Mouse (Mus musculus): ENCODE data around the gene 2410002F23Rik. TPM values are rescaled to one million over a fixed set of nuclear protein-coding genes. Genes with fewer than 3 reads are reported as not detected.
"Not testable (repeated sequence)": the region's sequence is repeated elsewhere in the genome, so short reads cannot be mapped to it uniquely, and the experiment has no call there.

Gene 2410002F23Rik
- total RNA-seq, 2 experiments from 2014 or later, result 34.9 to 42.1 TPM

- intact Hi-C loops (cut with DNase I), result loop anchor here (5.0 kb wide), 1 partner anchor 302 kb away; no protein-coding TSS in a partner anchor
- DNase-seq, result no peak
Observed at GRCm38 (mm10) chr7:44260410-44260809, 13.9 kb downstream of the 2410002F23Rik start.

- DNase-seq, result no peak
- intact Hi-C loops (cut with DNase I), result loop anchor here (5.0 kb wide), 1 partner anchor 301 kb away; no protein-coding TSS in a partner anchor
Observed at GRCm38 (mm10) chr7:44261147-44261546, 14.6 kb downstream of the 2410002F23Rik start, which contains the start of gene Gm15517. Gm15517 (plus strand) TSS chr7:44261447.

- peak; percentile 94 to 98 for DNase-seq
- intact Hi-C loops (cut with DNase I), result loop anchor here (1.0 to 5.0 kb wide), 4 partner anchors 56 to 299 kb away; no protein-coding TSS in a partner anchor
Observed at GRCm38 (mm10) chr7:44262791-44263643, 16.5 kb downstream of the 2410002F23Rik start.

GRCm38 (mm10) chr7:44268117-44268516 lies 21.6 kb downstream of the 2410002F23Rik start:
- intact Hi-C loops (cut with DNase I), result no loop called here
- DNase-seq, result no peak

- DNase-seq, result no peak
- intact Hi-C loops (cut with DNase I), result no loop called here
Observed at GRCm38 (mm10) chr7:44269397-44269796, 22.9 kb downstream of the 2410002F23Rik start.

- intact Hi-C loops (cut with DNase I), result no loop called here
- DNase-seq, result no peak
Observed at GRCm38 (mm10) chr7:44271309-44271708, 24.8 kb downstream of the 2410002F23Rik start.

- intact Hi-C loops (cut with DNase I), result no loop called here
- no peak for DNase-seq
Observed at GRCm38 (mm10) chr7:44272546-44272945, 26.0 kb downstream of the 2410002F23Rik start.

- DNase-seq, result no peak
- intact Hi-C loops (cut with DNase I), result no loop called here
Observed at GRCm38 (mm10) chr7:44273446-44273845, 26.9 kb downstream of the 2410002F23Rik start.

- intact Hi-C loops (cut with DNase I), result no loop called here
Observed at GRCm38 (mm10) chr7:44274096-44274495, 27.6 kb downstream of the 2410002F23Rik start.

GRCm38 (mm10) chr7:44275546-44275945 lies 29.0 kb downstream of the 2410002F23Rik start:
- no peak for DNase-seq
- intact Hi-C loops (cut with DNase I), result no loop called here

More at GRCm38 (mm10) chr7:44274096-44274495, 27.6 kb downstream of the 2410002F23Rik start:
- no peak for DNase-seq

- intact Hi-C loops (cut with DNase I), result no loop called here
- DNase-seq, result no peak
Observed at GRCm38 (mm10) chr7:44276461-44277249, 30.1 kb downstream of the 2410002F23Rik start.

- intact Hi-C loops (cut with DNase I), result no loop called here
- DNase-seq, result peak in 1 of 2 experiments; percentile 13
Observed at GRCm38 (mm10) chr7:44277250-44277622, 30.7 kb downstream of the 2410002F23Rik start.

GRCm38 (mm10) chr7:44280959-44281358 lies 34.4 kb downstream of the 2410002F23Rik start:
- intact Hi-C loops (cut with DNase I), result no loop called here

GRCm38 (mm10) chr7:44281586-44281985 lies 35.1 kb downstream of the 2410002F23Rik start:
- intact Hi-C loops (cut with DNase I), result no loop called here

More at GRCm38 (mm10) chr7:44280959-44281358, 34.4 kb downstream of the 2410002F23Rik start:
- DNase-seq, result no peak

GRCm38 (mm10) chr7:44287760-44288159 lies 41.2 kb downstream of the 2410002F23Rik start:
- DNase-seq, result no peak
- intact Hi-C loops (cut with DNase I), result no loop called here

More at GRCm38 (mm10) chr7:44281586-44281985, 35.1 kb downstream of the 2410002F23Rik start:
- no peak for DNase-seq

GRCm38 (mm10) chr7:44290986-44291385 lies 44.5 kb downstream of the 2410002F23Rik start:
- DNase-seq, result no peak
- intact Hi-C loops (cut with DNase I), result no loop called here

GRCm38 (mm10) chr7:44291418-44291817 lies 44.9 kb downstream of the 2410002F23Rik start:
- intact Hi-C loops (cut with DNase I), result no loop called here
- no peak for DNase-seq

- intact Hi-C loops (cut with DNase I), result not testable (repeated sequence)
Observed at GRCm38 (mm10) chr7:44297501-44297900, 51.0 kb downstream of the 2410002F23Rik start.

More at GRCm38 (mm10) chr7:44297501-44297900, 51.0 kb downstream of the 2410002F23Rik start:
- DNase-seq, result not testable (repeated sequence)

Data from heart, postnatal 10 days (tissue).